Mouse (Mus musculus) hindbrain, embryonic 10.5 days (tissue): ENCODE data around the gene Rpl18a. TPM values are rescaled to one million over a fixed set of nuclear protein-coding genes. Genes with fewer than 3 reads are reported as not detected.

Experiments used
- DNase-seq: peaks from one replicate; pipeline ENCODE4 v3.0.0-alpha.2; 2017; ENCODE audit warnings: low spot score
- H3K27ac ChIP-seq: fragments of 300-500 bp; sonication (generic); 2 replicates; pipeline ENCODE4 v1.5.1; 2016; ENCODE audit warnings: mild to moderate bottlenecking, moderate library complexity
- H3K27me3 ChIP-seq: fragments of 300-500 bp; sonication (generic); 2 replicates; pipeline ENCODE4 v1.6.1; 2016; ENCODE audit warnings: mild to moderate bottlenecking; ENCODE audit not compliant: poor library complexity, insufficient read depth, severe bottlenecking
- H3K36me3 ChIP-seq: fragments of 300-500 bp; sonication (generic); 2 replicates; pipeline ENCODE4 v1.6.1; 2016; ENCODE audit warnings: mild to moderate bottlenecking, moderate library complexity
- H3K4me1 ChIP-seq: fragments of 300-500 bp; sonication (generic); replicated peaks from 2 replicates; pipeline ENCODE4 v1.6.1; 2016; ENCODE audit warnings: mild to moderate bottlenecking
- H3K4me3 ChIP-seq: fragments of 300-500 bp; sonication (generic); 2 replicates; pipeline ENCODE4 v1.5.1; 2016; ENCODE audit warnings: mild to moderate bottlenecking, moderate library complexity
- H3K9me3 ChIP-seq: fragments of 300-500 bp; sonication (generic); 2 replicates; pipeline ENCODE4 v1.6.1; 2016; ENCODE audit warnings: mild to moderate bottlenecking, moderate library complexity
- WGBS: fragments of 180-500 bp; shearing (Covaris S2); methylation state at CpG from one replicate; pipeline ENCODE4 v1.1.7; 2016; 5-methylcytosine and 5-hydroxymethylcytosine counted together
- polyA plus RNA-seq: library from polyadenylated mRNA; unstranded; fragments of >200 nt; fragmentation: Nextera tagmentation; extraction: Ambion mirVana; gene quantifications from 2 replicates; pipeline ENCODE4 v1.2.1, GENCODE M21; 2016

Rpl18a gene
- polyA plus RNA-seq, 1 experiment from 2014 or later: 3,443 TPM

DNA sequence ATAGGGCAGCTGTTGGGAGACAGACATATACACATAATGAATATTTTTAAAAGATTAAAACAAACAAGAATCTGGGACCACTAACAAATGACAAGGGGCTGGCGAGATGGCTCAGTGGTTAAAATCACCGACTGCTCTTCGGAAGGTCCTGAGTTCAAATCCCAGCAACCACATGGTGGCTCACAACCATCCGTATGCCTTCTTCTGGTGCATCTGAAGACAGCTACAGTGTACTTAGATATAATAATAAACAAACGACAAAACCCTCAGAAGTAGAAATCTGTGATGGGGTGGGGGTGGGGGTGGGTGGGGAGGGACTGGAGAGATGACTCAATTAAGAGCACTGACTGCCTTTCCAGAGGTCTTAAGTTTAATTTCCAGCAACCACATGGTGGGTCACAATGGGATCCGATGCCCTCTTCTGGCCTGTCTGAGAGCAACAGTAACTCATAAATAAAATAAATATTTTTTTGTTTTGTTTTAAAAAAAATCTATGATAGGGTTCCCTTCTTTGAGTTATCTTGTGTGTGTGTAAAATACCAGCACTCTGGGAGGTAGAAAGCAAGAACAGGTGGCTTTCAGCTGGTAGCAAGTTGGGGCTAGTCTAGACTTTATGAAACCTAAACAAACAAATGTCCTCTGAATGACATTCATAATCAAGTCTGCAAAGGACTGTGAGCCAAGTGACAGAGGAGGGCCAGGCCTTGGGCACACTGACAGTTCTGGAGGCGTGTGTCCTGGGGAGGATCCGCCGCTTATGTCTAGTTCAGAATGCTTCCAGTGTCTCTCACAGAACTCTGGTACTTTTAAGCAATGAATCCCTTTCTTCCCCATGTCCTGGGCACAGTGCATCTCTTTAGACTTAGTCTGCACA, 23.1 kb upstream of the Rpl18a start:
- Histone ChIP-seq H3K4me1 (no peaks in the 10 kb centered on the region), H3K4me3 (no peak overlapping the region), H3K36me3 (peaks cover 73% of the 10 kb centered on the region), H3K9me3 (no peaks in the 10 kb centered on the region), H3K27me3 (no peaks in the 10 kb centered on the region), H3K27ac (no peak overlapping the region)
- WGBS: 93% methylated on average over 9 of the region's 9 CpGs
- DNase-seq: no peak

DNA sequence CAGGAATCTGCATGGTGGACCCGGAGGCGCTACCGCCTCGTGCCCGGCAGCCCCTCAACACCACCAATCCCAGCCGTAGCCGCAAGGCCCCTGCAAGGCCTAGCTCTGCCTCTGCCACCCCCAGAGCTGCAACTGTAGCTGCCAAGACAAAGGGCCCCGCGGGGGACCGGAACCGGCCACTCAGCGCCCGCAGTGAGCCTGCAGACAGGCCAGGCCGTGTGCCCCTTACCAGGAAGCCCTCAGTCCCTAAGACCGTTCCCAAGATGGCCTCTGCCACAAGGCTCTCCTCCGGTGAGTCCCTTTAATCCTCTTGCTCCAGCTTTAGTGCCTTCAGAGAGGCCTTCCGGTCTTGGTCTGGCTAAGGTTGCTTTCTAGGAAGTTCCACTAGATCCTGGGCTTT, 17.5 kb upstream of the Rpl18a start:
- H3K36me3 ChIP-seq: peaks cover 93% of the 10 kb centered on the region
- H3K27me3 ChIP-seq: no peaks in the 10 kb centered on the region
- no peaks in the 10 kb centered on the region for H3K4me1 ChIP-seq
- H3K9me3 ChIP-seq: 0 out of 2 replicates have a peak, but pooled peaks cover 4% of the 10 kb centered on the region
- H3K4me3 ChIP-seq: no peak overlapping the region
- DNase-seq: no peak
- no peak overlapping the region for H3K27ac ChIP-seq
- 91% methylated on average over 17 of the region's 17 CpGs for whole genome bisulfite sequencing

DNA sequence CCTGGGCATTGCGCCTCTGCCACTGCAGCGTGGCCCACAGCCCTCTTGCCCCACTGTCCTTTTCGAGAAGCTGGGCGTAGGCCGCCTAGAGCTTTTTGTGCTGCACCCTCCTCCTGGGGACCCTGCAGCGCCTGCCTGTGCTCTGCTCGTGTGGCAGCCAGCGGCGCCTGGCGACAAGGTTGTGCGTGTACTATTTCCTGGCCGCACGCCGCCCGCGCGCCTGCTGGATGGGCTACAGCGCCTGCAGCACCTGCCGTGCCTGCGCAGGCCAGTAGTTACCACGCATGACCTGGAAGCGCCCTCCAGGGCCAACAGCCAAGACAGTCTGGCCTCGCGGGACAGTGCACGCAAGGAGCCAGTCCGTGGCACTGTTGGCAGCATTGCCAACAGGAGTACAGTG, 16.3 kb upstream of the Rpl18a start:
- Histone ChIP-seq H3K9me3 (0 out of 2 replicates have a peak, but pooled peaks cover 4% of the 10 kb centered on the region), H3K4me1 (no peaks in the 10 kb centered on the region), H3K27me3 (no peaks in the 10 kb centered on the region), H3K27ac (no peak overlapping the region), H3K36me3 (peaks cover 92% of the 10 kb centered on the region), H3K4me3 (no peak overlapping the region)
- 95% methylated on average over 26 of the region's 26 CpGs for WGBS
- no peak for DNase-seq

- H3K27ac ChIP-seq: no peak overlapping the region
- no peaks in the 10 kb centered on the region for H3K27me3 ChIP-seq
- 91% methylated on average over 30 of the region's 30 CpGs for WGBS
- H3K4me3 ChIP-seq: no peak overlapping the region
- H3K9me3 ChIP-seq: 0 out of 2 replicates have a peak, but pooled peaks cover 4% of the 10 kb centered on the region
- peaks cover 86% of the 10 kb centered on the region for H3K36me3 ChIP-seq
- no peaks in the 10 kb centered on the region for H3K4me1 ChIP-seq
- no peak for DNase-seq
Measured at GRCm38 (mm10) chr8:70912955-70913354, 15.7 kb upstream of the Rpl18a start.

DNA sequence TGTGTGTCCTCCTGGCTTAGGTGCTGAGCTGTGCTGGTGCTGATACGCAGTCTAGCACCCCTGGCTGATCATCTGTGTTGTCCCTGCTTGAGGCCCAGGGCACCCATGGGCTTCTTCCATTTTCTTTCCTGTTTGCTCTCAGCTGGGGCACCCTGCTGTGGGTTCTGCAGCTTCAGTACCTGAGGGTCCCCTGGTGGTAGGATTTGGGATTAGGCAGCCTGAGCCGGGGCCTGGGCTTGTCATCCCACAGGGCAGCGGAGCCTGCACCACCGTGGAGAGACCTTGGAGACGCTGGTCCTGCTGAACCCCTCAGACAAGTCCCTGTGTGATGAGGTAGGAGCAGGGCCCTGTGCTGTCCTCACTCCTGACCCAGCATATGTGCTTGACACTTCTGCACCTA, 14.4 kb upstream of the Rpl18a start:
- peaks cover 12% of the 10 kb centered on the region for H3K4me1 ChIP-seq
- no peaks in the 10 kb centered on the region for H3K27me3 ChIP-seq
- no peak overlapping the region for H3K4me3 ChIP-seq
- H3K9me3 ChIP-seq: 0 out of 2 replicates have a peak, but pooled peaks cover 4% of the 10 kb centered on the region
- peaks cover 76% of the 10 kb centered on the region for H3K36me3 ChIP-seq
- DNase-seq: no peak
- WGBS: 80% methylated on average over 5 of the region's 5 CpGs
- H3K27ac ChIP-seq: no peak overlapping the region

DNA sequence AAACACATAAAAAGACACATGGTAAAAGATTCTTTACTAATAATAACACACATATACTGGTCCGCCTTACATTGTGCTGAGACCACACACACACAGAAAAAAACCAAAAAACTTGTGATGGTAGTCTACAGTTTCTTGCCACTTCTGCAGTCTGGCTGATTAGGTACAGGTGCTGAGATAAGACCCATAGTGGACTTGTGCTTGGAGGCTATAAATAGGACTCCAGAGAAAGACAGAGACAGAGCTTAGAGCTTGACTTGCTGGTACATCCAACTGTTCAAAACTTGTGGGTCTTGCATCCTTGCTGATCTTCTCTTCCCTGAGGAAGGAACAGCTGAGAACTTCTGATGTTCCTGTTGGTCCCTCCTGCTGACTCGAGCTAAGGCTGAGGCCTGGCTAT, 10.3 kb upstream of the Rpl18a start:
- DNase-seq: no peak
- Histone ChIP-seq H3K4me3 (no peak overlapping the region), H3K27me3 (peaks cover 11% of the 10 kb centered on the region; the same call in 1 of the 2 replicates), H3K36me3 (peaks cover 35% of the 10 kb centered on the region), H3K27ac (no peak overlapping the region), H3K9me3 (no peaks in the 10 kb centered on the region), H3K4me1 (peaks cover 22% of the 10 kb centered on the region)
- 92% methylated on average over 2 of the region's 2 CpGs for WGBS

DNA sequence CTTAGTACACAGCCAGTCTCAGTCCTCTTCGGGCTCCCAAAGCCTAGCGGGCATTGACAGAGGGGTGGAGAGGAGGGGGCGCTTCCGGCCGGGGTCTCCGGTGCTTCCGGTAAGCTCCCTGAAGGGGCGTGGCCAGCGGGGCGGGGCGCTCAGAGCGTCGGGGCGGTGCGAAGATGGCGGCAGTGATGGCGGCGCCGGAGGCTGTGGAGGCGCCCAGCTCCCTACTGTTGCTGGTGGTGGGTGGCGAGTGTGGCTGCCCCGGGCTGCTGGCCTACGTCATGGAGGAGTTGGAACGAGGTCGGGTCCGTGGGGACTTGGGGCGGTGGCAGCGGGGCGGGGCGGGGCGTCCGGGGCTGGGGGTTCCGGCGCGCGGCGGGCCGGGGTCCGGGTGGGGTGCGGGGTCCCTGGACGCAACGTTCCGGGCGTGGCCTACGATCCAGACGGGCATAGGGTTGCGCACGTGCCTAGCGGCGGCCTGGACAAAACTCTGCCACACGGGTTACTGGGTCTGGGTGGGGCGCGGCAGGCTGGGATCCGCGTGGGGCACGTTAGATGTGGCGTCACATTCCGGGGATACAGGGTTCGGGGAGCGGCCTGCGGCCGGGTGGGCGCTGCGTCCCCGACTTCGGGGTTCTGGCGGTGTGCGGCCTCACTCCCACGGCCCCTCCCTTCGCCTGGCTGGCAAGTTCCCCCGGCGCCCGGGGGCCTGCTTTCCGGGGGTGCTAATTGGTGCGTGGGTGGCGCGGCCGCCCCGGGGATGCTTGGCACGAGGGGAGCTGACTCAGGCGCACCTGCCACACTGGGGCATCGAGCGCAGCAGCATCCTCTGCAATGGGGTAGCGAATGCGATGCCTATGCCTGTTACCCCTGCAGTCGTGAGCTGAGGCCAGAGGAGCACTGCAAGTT, 8.9 kb upstream of the Rpl18a start, which contains the start of gene Map1s:
TSS of gene Map1s (plus strand) at position 102 of the 906 bp plus-strand sequence.
- H3K27me3 ChIP-seq: peaks cover 15% of the 10 kb centered on the region; the same call in 1 of the 2 replicates
- DNase-seq: peak; percentile 92
- peak within 1 kb of the TSS; percentile 98 for H3K27ac ChIP-seq
- under 1% methylated on average over 86 of the region's 86 CpGs for WGBS
- peaks cover 22% of the 10 kb centered on the region for H3K4me1 ChIP-seq
- peak within 1 kb of the TSS; percentile 98 for H3K4me3 ChIP-seq
- H3K36me3 ChIP-seq: peaks cover 21% of the 10 kb centered on the region
- no peaks in the 10 kb centered on the region for H3K9me3 ChIP-seq

DNA sequence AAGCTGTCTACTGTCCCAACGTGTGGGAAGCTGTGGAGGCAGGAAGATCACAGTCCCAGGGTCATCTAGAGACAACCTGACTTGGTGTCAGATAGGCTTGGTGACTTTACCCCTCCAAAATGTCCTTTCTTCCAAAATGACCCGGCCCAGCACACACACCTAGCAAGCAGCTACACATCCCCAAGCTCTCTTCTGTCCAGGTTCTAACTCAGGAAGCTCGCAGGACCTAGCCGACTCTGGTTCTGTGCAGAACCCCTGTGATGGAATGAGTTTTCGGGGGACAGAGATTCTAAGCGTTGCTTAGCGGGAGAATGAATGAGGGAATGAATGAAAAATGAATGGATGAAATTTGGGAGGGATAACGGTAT, 8.2 kb upstream of the Rpl18a start:
- Histone ChIP-seq H3K4me3 (peak overlapping the region; percentile 98), H3K9me3 (no peaks in the 10 kb centered on the region), H3K36me3 (peaks cover 15% of the 10 kb centered on the region), H3K4me1 (peaks cover 22% of the 10 kb centered on the region), H3K27me3 (peaks cover 15% of the 10 kb centered on the region; the same call in 1 of the 2 replicates), H3K27ac (peak overlapping the region; percentile 98)
- DNase-seq: no peak
- WGBS: 20% methylated on average over 8 of the region's 8 CpGs

DNA sequence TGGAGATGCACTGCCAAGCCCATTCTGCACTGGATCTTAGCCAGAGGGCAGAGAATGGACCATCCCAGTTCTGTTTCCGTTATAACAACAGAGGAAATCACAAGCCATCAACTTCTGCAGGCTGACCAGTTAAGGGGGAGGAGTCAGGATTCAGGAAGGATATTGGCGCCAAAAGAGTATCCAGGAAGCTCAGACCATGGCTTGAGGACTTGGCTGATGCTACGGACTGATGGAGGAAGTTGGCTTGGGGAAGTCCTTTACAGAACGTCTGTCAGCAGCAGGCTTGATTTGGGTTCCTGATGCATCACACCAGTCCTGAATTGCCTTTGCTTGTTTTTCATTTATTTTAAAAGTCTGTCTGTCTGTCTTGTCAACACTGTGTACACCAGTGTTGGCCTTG, 7.3 kb upstream of the Rpl18a start:
- Histone ChIP-seq H3K4me3 (no peak overlapping the region), H3K9me3 (no peaks in the 10 kb centered on the region), H3K4me1 (peaks cover 22% of the 10 kb centered on the region), H3K27me3 (peaks cover 15% of the 10 kb centered on the region; the same call in 1 of the 2 replicates), H3K27ac (no peak overlapping the region), H3K36me3 (peaks cover 12% of the 10 kb centered on the region)
- 70% methylated on average over 4 of the region's 4 CpGs for WGBS
- DNase-seq: no peak

GRCm38 (mm10) chr8:70903582-70903981, 6.4 kb upstream of the Rpl18a start:
- DNase-seq: no peak
- no peak overlapping the region for H3K4me3 ChIP-seq
- no peak overlapping the region for H3K27ac ChIP-seq
- H3K9me3 ChIP-seq: no peaks in the 10 kb centered on the region
- peaks cover 15% of the 10 kb centered on the region; the same call in 1 of the 2 replicates for H3K27me3 ChIP-seq
- H3K4me1 ChIP-seq: peaks cover 27% of the 10 kb centered on the region
- peaks cover 4% of the 10 kb centered on the region for H3K36me3 ChIP-seq

DNA sequence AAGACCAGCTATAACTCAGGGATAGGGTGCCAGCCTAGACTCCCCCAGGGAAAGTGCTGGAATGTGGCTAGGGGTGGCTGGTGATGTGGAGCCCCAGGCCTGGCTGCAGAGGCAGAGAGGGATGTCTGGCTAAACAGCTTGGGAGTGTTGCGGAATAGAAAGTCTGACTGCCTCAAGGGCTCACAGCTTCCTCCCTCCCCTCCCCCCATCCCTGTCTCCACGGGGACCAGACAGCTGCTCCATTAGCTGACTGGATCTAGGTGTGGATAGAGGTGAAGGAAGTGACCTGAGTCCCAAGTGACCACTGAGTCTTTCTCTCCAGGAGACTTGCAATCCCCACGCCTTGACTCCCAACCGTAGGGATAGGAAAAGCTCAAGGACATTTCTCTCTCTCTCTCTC, 5.9 kb upstream of the Rpl18a start:
- 49% methylated on average over 4 of the region's 4 CpGs for WGBS
- no peak for DNase-seq
- Histone ChIP-seq H3K4me1 (peaks cover 31% of the 10 kb centered on the region), H3K27me3 (peaks cover 15% of the 10 kb centered on the region; the same call in 1 of the 2 replicates), H3K36me3 (peaks cover 4% of the 10 kb centered on the region), H3K9me3 (no peaks in the 10 kb centered on the region), H3K4me3 (no peak overlapping the region), H3K27ac (no peak overlapping the region)

- Histone ChIP-seq H3K4me3 (no peak overlapping the region), H3K36me3 (no peaks in the 10 kb centered on the region), H3K9me3 (no peaks in the 10 kb centered on the region), H3K27ac (no peak overlapping the region), H3K27me3 (peaks cover 15% of the 10 kb centered on the region; the same call in 1 of the 2 replicates), H3K4me1 (peaks cover 26% of the 10 kb centered on the region)
- DNase-seq: no peak
- 43% methylated on average over 5 of the region's 5 CpGs for WGBS
Measured at GRCm38 (mm10) chr8:70902211-70902610, 5.0 kb upstream of the Rpl18a start.
